Mouse (Mus musculus) heart, adult 10 weeks (tissue): ENCODE data around the gene Acvrl1. TPM values are rescaled to one million over a fixed set of nuclear protein-coding genes. Genes with fewer than 3 reads are reported as not detected.

Experiments
- polyA plus RNA-seq: library from polyadenylated mRNA; stranded (reverse); fragments of 350-450 nt; fragmentation: Illumina TruSeq; extraction: RNeasy Lipid Tissue Mini Kit (QIAGEN cat#74804); gene quantifications from one replicate; pipeline ENCODE4 v1.2.3, GENCODE M21; 2014; ENCODE audit warnings: low read depth, low replicate concordance

Gene Acvrl1
- polyA plus RNA-seq = 25.1 TPM

DNA sequence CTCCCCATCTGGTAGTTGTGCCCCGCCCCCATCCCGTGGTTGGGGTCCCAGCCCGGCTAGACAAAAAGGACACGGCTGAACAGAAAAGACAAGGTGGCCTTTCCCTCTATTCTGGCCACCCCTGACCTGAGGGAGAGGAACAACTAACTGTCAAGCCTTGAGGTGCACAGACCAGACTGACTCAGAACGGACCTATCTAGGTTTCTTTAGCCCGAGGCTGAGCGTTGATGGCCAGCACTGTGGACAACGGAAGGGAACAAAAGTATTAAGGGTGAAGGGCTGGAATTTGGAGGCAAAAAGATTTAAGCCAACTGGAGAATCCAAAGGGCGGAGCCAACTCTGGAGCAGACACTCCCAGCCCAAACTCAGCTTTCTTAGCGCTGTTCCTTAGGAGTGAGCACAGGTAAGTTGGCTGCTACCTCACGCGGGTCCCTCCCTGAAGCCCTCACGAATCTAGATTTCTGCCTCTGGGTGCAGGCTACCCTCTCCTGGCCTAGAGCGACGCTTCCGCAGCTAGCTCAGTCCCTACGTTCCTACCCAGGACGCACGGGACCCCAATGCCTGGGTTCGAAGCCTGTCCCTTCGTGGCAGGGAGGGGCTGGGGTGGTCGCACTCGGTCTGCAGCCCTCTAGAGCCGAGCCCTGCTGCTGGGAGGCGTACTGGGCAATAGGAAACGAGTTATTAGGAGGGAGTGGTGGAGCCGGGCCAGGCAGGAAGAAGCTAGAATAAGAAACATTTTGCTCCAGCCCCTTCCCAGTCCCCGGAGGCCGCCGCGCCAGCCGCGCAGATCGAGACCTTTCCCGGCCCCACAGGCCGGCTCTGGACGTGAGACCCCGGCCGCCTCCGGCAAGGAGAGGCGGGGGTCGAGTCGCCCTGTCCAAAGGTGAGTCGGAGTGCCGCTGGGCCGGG is at the start of gene Acvrl1:
Gene Acvrl1, plus strand, starts transcription at position 342 of the 909 bp plus-strand sequence.

DNA sequence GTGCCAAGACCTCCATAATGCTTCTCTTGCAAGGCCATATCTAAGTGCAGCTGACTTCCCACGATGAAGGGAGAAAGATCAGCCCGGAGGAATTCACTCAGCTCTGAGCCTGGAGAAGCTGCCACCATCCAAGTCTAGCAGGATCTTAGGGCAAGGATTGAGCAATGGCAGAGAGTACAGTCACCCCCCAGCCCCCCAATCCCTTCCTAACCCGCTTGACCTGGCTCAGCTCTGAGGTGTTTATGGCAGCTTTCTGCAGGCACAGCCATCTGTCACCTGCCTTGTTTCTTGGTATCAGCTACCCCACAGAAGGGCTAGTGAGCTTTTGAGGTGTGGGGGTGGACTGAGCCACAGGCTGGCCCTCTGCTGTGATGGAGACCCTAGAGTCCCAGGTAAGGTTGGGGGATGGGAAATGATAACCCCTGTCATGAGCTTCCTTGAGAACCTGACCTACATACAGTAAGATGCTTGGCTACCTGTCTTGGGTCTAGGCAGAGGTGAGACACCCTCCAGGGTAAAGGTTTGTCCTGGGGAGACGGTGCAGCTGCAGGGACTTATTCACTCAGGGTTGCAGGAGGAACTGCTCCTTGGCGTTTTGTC is 12.7 kb upstream of the Acvrl1 start, which contains the start of gene Ankrd33:
Gene Ankrd33, plus strand, starts transcription at position 245 of the 600 bp plus-strand sequence.

DNA sequence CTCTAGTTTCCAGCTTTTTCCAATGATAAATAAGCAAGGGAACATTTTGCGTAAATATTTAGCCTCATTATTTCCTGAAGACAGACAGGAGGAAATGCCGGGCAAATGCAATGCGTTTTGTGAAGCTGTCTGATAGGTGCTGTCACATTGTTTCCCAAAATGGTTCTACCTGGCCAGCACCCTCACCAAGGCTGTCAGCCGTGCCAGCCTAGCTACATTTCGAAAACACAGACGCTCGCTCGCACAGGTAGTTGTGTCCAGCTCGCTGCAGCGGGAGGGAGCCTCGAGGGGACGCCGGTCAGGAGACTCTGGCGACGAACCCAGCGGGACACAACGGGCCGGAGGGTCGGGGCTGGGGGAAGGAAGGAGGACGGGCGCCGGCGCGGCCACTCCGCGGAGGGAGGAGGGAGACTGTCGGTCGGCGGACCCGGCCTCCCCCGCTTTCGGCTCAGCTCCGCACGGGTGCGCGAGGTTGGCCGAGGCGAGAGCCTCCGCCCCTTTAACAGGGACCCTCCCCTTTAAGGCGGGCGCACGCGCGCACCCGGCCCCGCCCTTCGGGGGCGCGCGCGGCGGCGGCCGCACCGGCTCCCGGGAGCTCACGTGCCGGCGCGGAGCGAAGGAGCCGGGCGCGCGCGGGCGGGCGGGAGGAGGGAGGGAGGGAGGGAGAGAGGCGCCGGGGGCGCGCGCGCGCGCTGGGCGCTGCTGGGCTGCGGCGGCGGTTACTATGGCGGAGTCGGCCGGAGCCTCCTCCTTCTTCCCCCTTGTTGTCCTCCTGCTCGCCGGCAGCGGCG is 45.3 kb downstream of the Acvrl1 start, which contains the start of gene Acvr1b:
Gene Acvr1b, plus strand, starts transcription at position 647 of the 791 bp plus-strand sequence.

Other genes with a start within 250 kb of the Acvrl1 start
- not detected for gene Gm47841, start 81.1 kb upstream of the Acvrl1 start, polyA plus RNA-seq
- gene Fignl2, start 50.0 kb upstream of the Acvrl1 start, polyA plus RNA-seq = 1.4 TPM
- gene Ankrd33, start 12.8 kb upstream of the Acvrl1 start, polyA plus RNA-seq = not detected
- 10.9 TPM for gene Acvr1b, start 45.5 kb downstream of the Acvrl1 start, polyA plus RNA-seq
- gene Grasp, start 95.7 kb downstream of the Acvrl1 start, polyA plus RNA-seq = 5.7 TPM
- 58.5 TPM for gene Nr4a1, start 125.7 kb downstream of the Acvrl1 start, polyA plus RNA-seq
- 19.5 TPM for gene Atg101, start 155.8 kb downstream of the Acvrl1 start, polyA plus RNA-seq
- gene 6030408B16Rik, start 164.7 kb downstream of the Acvrl1 start, polyA plus RNA-seq = 1.1 TPM
- 1.9 TPM for gene Krt80, start 241.6 kb downstream of the Acvrl1 start, polyA plus RNA-seq